Mouse (Mus musculus) central nervous system, embryonic 18 days (tissue): ENCODE measurements around the gene Midn. TPM values are rescaled to one million over a fixed set of nuclear protein-coding genes. Genes with fewer than 3 reads are reported as not detected.

ENCODE experiments used
- polyA plus RNA-seq: library from polyadenylated mRNA; depleted of rRNA; stranded (reverse); fragments of >200 nt; gene quantifications from 2 replicates; pipeline ENCODE4 v1.2.3, GENCODE M21; 2012; rRNA removed

The Midn gene
- 71.4 and 90.3 TPM in 2 replicates for polyA plus RNA-seq

DNA sequence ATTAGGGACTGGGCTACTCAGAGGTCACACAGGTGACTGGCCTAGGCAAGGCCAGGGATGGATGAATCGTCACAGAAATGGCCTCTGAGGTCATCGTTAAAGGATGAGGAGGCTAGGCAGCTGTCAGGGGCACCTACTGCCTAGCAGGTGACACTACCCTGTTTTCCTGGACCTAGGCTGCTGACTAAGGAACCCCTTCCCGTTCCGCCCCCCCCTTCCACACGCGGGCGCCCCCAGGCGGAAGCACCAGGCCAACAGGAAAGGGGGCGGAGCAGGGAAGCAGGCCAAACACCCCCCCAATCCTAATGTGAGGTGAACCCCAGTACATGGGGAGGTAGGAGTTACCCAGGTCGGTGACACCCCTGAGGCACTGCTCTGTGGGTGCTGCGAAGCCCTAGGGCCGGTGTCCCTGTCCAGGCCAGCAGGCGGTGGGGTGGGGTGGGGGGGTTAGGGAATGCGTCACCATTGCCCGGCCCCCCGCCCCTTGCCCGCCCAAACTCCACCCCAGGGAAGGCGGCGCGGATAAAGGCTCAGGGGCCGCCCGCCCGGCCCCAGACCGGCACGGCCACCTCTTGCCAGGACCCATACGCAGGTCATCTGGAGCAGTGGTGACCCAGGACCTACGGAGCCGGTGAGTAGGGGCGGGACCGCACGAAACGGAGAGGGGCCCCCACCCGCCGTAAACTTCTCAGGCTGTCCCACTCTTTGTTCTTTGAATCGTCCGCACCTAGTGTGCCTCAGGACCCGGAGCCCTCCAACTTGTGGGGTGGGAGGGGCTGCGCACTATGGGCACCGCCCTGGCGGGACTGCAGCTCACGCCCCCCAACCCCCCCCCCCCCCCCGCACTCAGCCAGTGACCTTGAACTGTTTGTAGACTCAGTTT, at the start of gene Midn:
Gene Midn (plus strand): TSS at position 554 of the 883 bp plus-strand sequence.

DNA sequence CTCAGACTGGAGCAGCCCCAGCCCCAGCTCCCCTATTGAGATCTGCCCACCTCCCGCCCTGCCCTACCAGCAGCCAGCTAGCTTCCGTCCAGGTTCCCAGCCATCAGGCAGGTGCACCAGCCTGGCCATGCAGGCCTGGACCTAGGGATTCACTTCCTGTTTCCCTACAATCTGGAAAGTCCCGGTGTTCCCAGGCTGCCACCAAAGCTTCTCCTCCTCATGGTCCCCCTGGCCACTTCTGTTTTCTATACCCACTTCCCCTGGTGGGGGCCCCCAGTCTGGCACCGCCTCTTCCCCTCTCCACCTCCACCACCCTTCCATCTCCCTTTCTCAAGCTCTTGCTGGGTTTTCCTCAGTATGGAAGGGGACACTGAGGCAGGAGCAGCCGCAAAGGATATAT, 42.6 kb upstream of the Midn start, which contains the start of gene Sbno2:
Gene Sbno2 (minus strand): TSS at position 112 of the 400 bp plus-strand sequence.

DNA sequence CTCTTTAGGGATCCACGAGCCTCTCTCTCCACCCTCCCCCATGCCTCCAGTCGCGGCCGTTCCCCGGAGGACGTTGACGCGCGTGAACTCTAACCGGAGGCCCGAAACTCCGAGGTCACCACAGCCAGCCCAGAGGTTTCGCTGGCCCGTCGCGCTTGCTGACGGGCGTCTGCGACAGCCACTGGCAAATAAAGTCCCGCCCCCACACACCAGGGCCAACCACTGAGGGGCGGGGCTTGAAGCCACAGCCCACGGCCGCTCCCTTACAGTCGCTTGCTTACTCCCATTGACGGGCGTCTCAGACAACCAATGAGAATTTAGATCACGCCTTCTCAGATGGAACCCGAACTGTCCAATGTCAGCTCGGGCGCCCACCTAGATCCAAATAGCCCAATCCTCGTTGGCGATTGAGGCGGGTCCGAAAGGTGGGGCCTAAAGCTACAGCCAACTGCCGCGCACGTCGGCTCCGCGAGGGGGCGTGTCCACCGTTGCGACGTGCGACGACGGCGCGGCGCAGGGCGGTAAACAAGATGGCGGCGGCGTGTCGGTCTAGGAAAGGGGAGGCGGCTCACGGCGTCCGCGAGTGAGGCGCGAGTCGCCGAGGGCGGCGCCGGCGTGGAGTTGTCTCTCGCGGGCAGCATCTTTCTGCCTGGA, 32.7 kb upstream of the Midn start, which contains the start of gene Stk11:
Gene Stk11 (plus strand): TSS at position 514 of the 654 bp plus-strand sequence.

DNA sequence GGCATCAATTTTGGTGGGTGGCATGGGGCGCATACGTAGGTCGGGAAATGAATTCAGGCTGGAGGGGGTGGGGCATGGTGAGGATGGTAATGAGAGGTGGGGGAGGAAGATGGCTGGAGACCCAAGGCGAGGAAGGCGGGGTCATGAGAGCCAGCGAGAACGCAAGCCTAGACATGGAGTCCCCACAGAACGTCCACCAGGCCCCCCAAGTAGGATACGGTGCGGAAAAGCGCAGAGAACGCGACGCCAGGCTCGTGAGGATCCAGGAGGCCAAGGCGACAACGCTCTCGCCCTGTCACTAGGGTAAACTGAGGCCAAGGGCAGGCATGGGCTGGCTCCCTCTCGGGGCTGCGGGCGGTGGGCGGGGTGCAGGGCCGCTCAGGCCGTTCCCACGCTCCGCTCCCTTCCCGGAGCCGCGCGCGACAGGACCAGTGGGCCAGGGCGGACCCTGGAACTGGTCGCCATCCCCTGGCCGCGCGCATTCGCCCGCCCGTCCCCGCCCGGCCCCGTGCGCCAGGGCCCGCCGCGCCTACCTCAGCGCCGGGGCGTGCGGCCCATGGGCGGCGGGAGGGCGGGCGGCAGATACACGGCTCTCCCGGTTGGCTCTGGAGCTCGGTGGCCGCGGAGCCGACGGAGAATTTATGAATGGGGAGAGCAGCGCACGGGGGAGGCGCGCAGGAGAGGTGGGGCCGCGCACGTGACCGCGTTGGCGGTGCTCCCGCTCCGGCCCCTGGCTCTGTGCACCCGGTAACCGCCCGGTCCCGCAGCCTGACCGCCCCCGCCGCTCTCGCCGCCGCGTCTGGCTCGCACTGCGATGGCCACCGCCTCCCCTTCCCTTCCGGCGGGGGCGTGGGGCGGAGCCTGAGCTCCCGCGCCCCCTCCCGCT, 9.3 kb upstream of the Midn start, which contains the start of gene Atp5d:
Gene Atp5d (plus strand): TSS at position 80 of the 886 bp plus-strand sequence.

DNA sequence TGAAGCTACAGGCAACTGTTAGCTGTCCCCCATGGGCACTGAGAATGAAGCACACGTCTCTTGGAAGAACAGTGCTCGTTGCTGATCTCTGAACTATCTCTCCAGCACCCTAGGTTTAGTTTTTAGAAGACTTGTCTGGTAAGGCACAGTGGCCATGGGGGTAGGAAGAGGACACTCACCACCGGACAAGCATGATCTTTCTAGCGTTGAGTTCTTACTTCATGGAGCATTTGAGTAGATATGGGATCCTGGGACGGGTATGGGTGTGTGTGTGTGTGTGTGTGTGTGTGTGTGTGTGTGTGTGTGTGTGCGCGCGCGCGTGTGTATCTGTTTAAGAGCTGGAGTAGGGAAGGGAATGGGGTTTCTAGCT, 7.4 kb upstream of the Midn start, which contains the start of gene Cbarp:
Gene Cbarp (minus strand): TSS at position 170 of the 370 bp plus-strand sequence.

DNA sequence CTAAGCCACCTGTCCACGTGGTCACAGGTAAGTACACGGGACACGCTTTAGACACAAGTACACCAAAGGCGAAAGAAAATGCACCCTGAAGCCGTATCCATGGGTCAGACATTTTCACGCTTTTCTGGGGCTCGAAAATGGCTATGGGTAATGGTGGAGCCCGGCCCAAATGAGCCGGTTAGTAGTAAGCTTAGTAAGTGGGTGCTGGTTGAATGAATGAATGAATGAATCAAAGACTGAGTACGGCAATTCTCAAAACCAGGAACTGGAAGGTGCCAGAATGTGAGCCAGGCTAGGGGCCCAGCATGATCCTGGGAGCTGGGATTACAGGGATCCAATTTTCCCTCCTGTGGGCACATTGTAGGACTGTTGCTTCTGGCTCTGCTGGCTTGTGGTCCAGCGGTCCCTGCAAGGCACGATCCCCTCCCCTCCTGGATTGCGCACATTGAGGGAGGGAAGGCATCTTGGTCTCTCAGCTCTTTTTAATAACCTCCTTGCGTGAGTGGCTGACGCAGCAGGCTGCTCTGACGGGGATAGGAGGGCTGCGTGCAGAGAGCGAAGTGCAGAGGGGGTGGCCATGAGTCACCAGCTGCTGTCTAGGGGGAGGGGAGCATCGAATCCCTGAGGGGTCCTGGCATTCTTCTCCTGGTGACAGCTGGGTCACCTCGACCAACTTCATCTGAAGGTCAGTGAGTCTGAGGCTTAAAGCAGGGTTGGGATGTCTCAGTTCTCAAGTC, 17.5 kb downstream of the Midn start, which contains the start of gene Cirbp:
Gene Cirbp (plus strand): TSS at position 594 of the 737 bp plus-strand sequence.

DNA sequence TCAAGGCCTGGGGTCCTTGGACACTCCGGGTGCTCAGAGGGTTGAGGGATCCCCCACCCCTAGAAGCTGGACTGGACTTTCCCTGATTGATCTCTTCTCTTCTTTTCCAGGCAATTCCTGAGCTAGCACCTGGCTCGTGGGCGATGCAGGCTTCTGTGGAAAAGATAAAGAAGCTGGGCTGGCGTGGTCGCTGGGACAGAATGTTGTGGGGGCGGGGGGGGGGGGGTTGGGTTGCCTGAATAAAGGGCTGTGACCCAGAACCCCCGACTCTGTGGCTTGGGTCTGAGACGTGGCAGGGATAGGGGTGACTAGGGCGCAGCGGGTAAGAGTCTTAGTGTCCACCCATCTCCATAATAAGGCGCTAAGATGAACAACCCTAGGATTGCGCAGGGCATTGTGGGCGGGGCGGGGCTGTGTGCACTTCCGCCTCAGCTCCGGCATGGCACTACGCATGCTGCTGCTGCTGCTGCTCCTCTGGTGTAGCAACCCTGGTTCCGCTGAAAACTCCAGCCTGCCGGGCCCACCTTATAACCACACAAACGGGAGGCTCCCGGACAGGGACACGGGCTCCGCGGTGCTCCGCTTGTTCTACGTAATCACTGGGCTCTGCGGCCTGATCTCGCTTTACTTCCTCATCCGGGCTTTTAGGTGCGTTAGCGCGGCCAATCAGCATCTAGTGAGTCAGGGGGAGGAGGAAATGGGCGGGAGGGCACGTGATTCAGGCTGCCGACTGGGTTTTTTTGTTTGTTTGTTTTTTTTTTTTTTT, 24.6 kb downstream of the Midn start, which contains the start of gene 1600002K03Rik:
Gene 1600002K03Rik (plus strand): TSS at position 418 of the 766 bp plus-strand sequence.

DNA sequence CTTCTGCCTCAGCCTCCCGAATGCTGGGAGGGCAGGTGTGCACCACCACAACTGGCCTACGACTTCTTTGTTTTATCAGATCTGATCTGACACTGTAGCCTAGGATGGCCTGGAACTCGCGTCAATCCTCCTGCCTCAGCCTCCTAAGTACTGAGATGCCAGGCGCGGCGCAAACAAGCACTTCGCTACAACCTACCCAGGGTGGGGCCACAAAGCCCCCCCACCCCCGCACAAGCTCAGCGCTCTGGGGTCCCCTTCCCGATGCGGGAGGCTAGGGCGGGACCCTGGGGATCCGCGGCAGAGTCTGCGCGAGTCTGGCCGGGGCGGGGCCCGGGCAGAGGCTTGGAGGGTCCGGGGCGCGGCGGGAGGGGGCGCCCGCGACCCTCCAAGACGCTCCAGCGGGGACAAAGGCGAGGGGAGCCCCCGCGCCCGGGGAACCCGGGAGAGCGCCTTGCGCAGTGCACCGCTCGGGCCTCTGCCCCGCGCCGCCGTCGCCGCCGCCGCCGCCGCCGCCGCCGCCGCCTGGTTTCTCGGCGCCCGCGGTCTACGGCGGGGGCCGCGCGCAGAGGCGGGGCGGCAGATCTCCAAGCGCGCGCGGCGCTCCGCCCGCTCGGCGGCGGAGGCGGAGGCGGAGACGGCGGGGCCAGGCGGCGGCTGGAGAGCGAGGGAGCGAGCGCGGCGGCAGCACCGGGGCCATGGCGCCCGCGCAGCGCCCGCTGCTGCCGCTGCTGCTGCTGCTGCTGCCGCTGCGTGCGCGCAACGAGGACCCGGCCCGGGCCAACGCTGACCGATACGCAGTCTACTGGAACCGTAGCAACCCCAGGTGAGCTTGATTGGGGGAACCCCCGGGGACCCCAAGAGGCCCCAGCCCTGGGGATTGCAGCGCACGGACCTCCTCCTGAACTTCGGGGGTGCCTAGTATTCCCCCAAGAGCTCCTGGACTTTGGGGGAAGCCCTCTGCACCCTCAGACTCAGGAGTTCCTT, 31.3 kb downstream of the Midn start, which contains the start of gene Efna2:
Gene Efna2 (plus strand): TSS at position 415 of the 984 bp plus-strand sequence.

Other genes with a start within 250 kb of the Midn start
- gene Med16, start 239.3 kb upstream of the Midn start, polyA plus RNA-seq, result 53.6 and 60.9 TPM in 2 replicates
- gene Gm26602, start 237.4 kb upstream of the Midn start, polyA plus RNA-seq, result not detected in 2 replicates
- 6.1 and 6.5 TPM in 2 replicates for gene Kiss1r, start 231.3 kb upstream of the Midn start, polyA plus RNA-seq
- gene R3hdm4, start 227.1 kb upstream of the Midn start, polyA plus RNA-seq, result 172 and 208 TPM in 2 replicates
- 4.2 TPM in 2 replicates for gene Arid3a, start 221.2 kb upstream of the Midn start, polyA plus RNA-seq
- gene Wdr18, start 188.1 kb upstream of the Midn start, polyA plus RNA-seq, result 67.9 and 76.6 TPM in 2 replicates
- 0.40 and 0.45 TPM in 2 replicates for gene Grin3b, start 177.6 kb upstream of the Midn start, polyA plus RNA-seq
- 200 and 218 TPM in 2 replicates for gene Tmem259, start 163.9 kb upstream of the Midn start, polyA plus RNA-seq
- 18.9 and 19.8 TPM in 2 replicates for gene Cnn2, start 159.7 kb upstream of the Midn start, polyA plus RNA-seq
- gene Abca7, start 151.8 kb upstream of the Midn start, polyA plus RNA-seq, result 7.1 and 7.5 TPM in 2 replicates
- gene Arhgap45, start 131.6 kb upstream of the Midn start, polyA plus RNA-seq, result 2.2 and 2.4 TPM in 2 replicates
- 242 and 245 TPM in 2 replicates for gene Polr2e, start 108.5 kb upstream of the Midn start, polyA plus RNA-seq
- gene Gpx4, start 101.1 kb upstream of the Midn start, polyA plus RNA-seq, result 421 and 492 TPM in 2 replicates
- gene Sbno2, start 42.7 kb upstream of the Midn start, polyA plus RNA-seq, result 23.6 and 27.5 TPM in 2 replicates
- gene Stk11, start 32.5 kb upstream of the Midn start, polyA plus RNA-seq, result 83.3 and 90.0 TPM in 2 replicates
- 451 and 454 TPM in 2 replicates for gene Atp5d, start 9.6 kb upstream of the Midn start, polyA plus RNA-seq
- 161 and 178 TPM in 2 replicates for gene Cbarp, start 7.4 kb upstream of the Midn start, polyA plus RNA-seq
- 393 and 405 TPM in 2 replicates for gene Cirbp, start 17.7 kb downstream of the Midn start, polyA plus RNA-seq
- gene 1600002K03Rik, start 24.7 kb downstream of the Midn start, polyA plus RNA-seq, result 14.0 and 17.9 TPM in 2 replicates
- gene Efna2, start 31.2 kb downstream of the Midn start, polyA plus RNA-seq, result 39.2 and 42.5 TPM in 2 replicates
- gene Mum1, start 78.2 kb downstream of the Midn start, polyA plus RNA-seq, result 51.1 and 52.1 TPM in 2 replicates
- 302 and 305 TPM in 2 replicates for gene Ndufs7, start 100.8 kb downstream of the Midn start, polyA plus RNA-seq
- gene Gamt, start 112.7 kb downstream of the Midn start, polyA plus RNA-seq, result 18.8 and 24.7 TPM in 2 replicates
- 128 and 136 TPM in 2 replicates for gene Dazap1, start 113.2 kb downstream of the Midn start, polyA plus RNA-seq
- gene Rps15, start 144.2 kb downstream of the Midn start, polyA plus RNA-seq, result 2,373 and 2,399 TPM in 2 replicates
- gene Apc2, start 147.7 kb downstream of the Midn start, polyA plus RNA-seq, result 140 and 172 TPM in 2 replicates
- 25.8 and 26.3 TPM in 2 replicates for gene 2310011J03Rik, start 172.3 kb downstream of the Midn start, polyA plus RNA-seq
- gene Pcsk4, start 181.2 kb downstream of the Midn start, polyA plus RNA-seq, result 10.6 and 10.7 TPM in 2 replicates
- gene Reep6, start 181.7 kb downstream of the Midn start, polyA plus RNA-seq, result 3.1 and 3.2 TPM in 2 replicates
- gene Adamtsl5, start 200.1 kb downstream of the Midn start, polyA plus RNA-seq, result 1.2 and 2.2 TPM in 2 replicates
- gene Plk5, start 208.2 kb downstream of the Midn start, polyA plus RNA-seq, result 14.5 and 15.1 TPM in 2 replicates
- 72.2 and 76.7 TPM in 2 replicates for gene Mex3d, start 239.4 kb downstream of the Midn start, polyA plus RNA-seq